Mouse (Mus musculus): ENCODE data around the gene Atg13.

- TF ChIP-seq TAL1 (conservative IDR thresholded peaks at IDR 0.05; ENCODE audit: low read depth, low read length) (no peak), CTCF (IDR thresholded peaks at IDR 0.05; ENCODE audit: low read depth, low read length) (no peak)
Observed at GRCm38 (mm10) chr2:91689452-91689851, 20.9 kb downstream of the Atg13 start.

Data from G1E (cell line).